Mouse (Mus musculus): ENCODE measurements around the gene Cacfd1. TPM values are rescaled to one million over a fixed set of nuclear protein-coding genes. Genes with fewer than 3 reads are reported as not detected.

Cacfd1 gene
- polyA plus RNA-seq, 1 experiment from 2014 or later, result 47.6 TPM

DNA sequence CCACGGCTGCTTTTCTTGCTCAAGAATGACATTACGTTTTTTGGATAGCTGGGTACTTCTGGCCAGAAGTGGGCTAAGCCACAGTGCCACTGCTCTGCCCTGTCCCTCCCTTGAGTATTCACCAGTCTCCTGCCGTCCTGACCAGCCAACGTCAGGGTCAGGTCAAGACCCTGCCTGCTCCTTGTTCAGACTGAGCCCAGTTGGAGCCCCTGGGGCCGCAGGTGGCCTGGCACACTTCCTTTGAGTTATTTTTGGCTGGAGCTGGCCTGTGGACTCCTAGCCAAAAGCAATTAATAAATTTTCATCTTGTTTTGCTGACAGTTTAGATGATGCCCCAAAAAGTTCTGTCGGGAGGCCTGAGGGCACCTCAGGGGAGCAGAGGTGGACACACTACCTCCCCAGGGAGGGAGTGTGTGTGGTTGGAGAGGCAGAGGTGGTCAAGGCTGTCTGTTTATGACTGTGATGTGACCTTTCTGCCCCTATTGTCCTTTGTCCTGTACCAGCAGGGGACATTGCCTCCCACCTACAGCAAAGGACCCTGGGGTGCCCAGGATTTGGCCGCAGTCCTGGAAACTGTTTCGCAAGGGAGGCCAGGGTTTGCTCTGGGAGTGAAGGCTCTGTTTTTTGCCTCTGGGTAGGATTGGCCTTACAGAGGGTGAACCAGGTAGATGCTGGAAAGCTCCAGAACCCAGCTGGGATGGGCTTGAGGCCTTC lies 32.6 kb downstream of the Cacfd1 start:
- DNase-seq (ENCODE audit: low read depth, low spot score) (peak; percentile 64), ATAC-seq (peak; percentile 9)
- TF ChIP-seq CTCF (IDR thresholded peaks at IDR 0.05), result no peak
- H3K27me3 ChIP-seq, result peaks cover 9% of the 10 kb centered on the region
- POLR2A ChIA-PET, result no interaction called here
- CTCF ChIA-PET, result interaction anchor here (1.0 to 3.7 kb wide), 7 partner anchors 24 to 395 kb away, joined by 3 to 21 read pairs (median 8); no protein-coding TSS in a partner anchor
- in situ Hi-C loops (cut with MboI; ENCODE audit: low pct_unique_long_range_greater_than_20kb), result loop anchor here (5.0 to 25.0 kb wide), 3 partner anchors 190 to 397 kb away; partner anchors contain the start of genes Brd3os and Vav2

- DNase-seq (ENCODE audit: low read depth, low spot score), result no peak
- in situ Hi-C loops (cut with MboI; ENCODE audit: low pct_unique_long_range_greater_than_20kb), result loop anchor here (5.0 to 25.0 kb wide), 3 partner anchors 189 to 399 kb away; partner anchors contain the start of genes Brd3os and Vav2
- peaks cover 11% of the 10 kb centered on the region for H3K27me3 ChIP-seq
- no peak for ATAC-seq
- ChIA-PET CTCF (interaction anchor here (0.7 to 3.7 kb wide), 11 partner anchors 10 to 193 kb away, joined by 3 to 21 read pairs (median 3); no protein-coding TSS in a partner anchor), POLR2A (no interaction called here)
- TF ChIP-seq CTCF (IDR thresholded peaks at IDR 0.05), result peak; percentile 78
These were observed 33.7 kb downstream of the Cacfd1 start for GRCm38 (mm10) chr2:27043461-27043860.

GRCm38 (mm10) chr2:27044166-27044565 lies 34.4 kb downstream of the Cacfd1 start:
- CTCF ChIA-PET, result interaction anchor here (0.7 to 3.7 kb wide), 10 partner anchors 9 to 192 kb away, joined by 3 to 21 read pairs (median 4); no protein-coding TSS in a partner anchor

GRCm38 (mm10) chr2:27044641-27045040 lies 34.9 kb downstream of the Cacfd1 start:
- CTCF ChIA-PET, result interaction anchor here (1.1 to 3.7 kb wide), 5 partner anchors 9 to 192 kb away, joined by 3 to 21 read pairs (median 3); no protein-coding TSS in a partner anchor
- POLR2A ChIA-PET, result no interaction called here
- in situ Hi-C loops (cut with MboI; ENCODE audit: low pct_unique_long_range_greater_than_20kb), result loop anchor here (5.0 to 25.0 kb wide), 3 partner anchors 188 to 400 kb away; partner anchors contain the start of genes Brd3os and Vav2
- peaks cover 11% of the 10 kb centered on the region for H3K27me3 ChIP-seq
- DNase-seq (ENCODE audit: low read depth, low spot score) (no peak), ATAC-seq (no peak)
- TF ChIP-seq CTCF (IDR thresholded peaks at IDR 0.05), result no peak

More at GRCm38 (mm10) chr2:27044166-27044565, 34.4 kb downstream of the Cacfd1 start:
- in situ Hi-C loops (cut with MboI; ENCODE audit: low pct_unique_long_range_greater_than_20kb), result loop anchor here (5.0 to 25.0 kb wide), 3 partner anchors 188 to 399 kb away; partner anchors contain the start of genes Brd3os and Vav2
- peaks cover 11% of the 10 kb centered on the region for H3K27me3 ChIP-seq
- DNase-seq (ENCODE audit: low read depth, low spot score), result no peak
- no peak for ATAC-seq
- POLR2A ChIA-PET, result no interaction called here
- TF ChIP-seq CTCF (IDR thresholded peaks at IDR 0.05), result no peak

GRCm38 (mm10) chr2:27045979-27046770 lies 36.4 kb downstream of the Cacfd1 start:
- ChIA-PET CTCF (no interaction called here), POLR2A (interaction anchor here (0.6 to 1.4 kb wide), 2 partner anchors 200 to 1192 kb away, joined by 3 to 4 read pairs; no protein-coding TSS in a partner anchor)
- in situ Hi-C loops (cut with MboI; ENCODE audit: low pct_unique_long_range_greater_than_20kb), result loop anchor here (10.0 to 25.0 kb wide), 2 partner anchors 391 to 401 kb away; partner anchors contain the start of genes Brd3os and Vav2
- ATAC-seq, result no peak
- no peak for TF ChIP-seq CTCF (IDR thresholded peaks at IDR 0.05)
- H3K27me3 ChIP-seq, result peaks cover 11% of the 10 kb centered on the region
- no peak for DNase-seq (ENCODE audit: low read depth, low spot score)

GRCm38 (mm10) chr2:27049408-27049807 lies 39.7 kb downstream of the Cacfd1 start:
- POLR2A ChIA-PET, result no interaction called here
- DNase-seq (ENCODE audit: low read depth, low spot score) (no peak), ATAC-seq (peak; percentile 62)
- in situ Hi-C loops (cut with MboI; ENCODE audit: low pct_unique_long_range_greater_than_20kb), result loop anchor here (10.0 to 25.0 kb wide), 2 partner anchors 388 to 405 kb away; partner anchors contain the start of genes Brd3os and Vav2
- TF ChIP-seq CTCF (IDR thresholded peaks at IDR 0.05), result no peak
- CTCF ChIA-PET, result interaction anchor here (0.8 kb wide), 1 partner anchor 33 kb away, joined by 3 read pairs; no protein-coding TSS in a partner anchor
- peaks cover 23% of the 10 kb centered on the region for H3K27me3 ChIP-seq

DNA sequence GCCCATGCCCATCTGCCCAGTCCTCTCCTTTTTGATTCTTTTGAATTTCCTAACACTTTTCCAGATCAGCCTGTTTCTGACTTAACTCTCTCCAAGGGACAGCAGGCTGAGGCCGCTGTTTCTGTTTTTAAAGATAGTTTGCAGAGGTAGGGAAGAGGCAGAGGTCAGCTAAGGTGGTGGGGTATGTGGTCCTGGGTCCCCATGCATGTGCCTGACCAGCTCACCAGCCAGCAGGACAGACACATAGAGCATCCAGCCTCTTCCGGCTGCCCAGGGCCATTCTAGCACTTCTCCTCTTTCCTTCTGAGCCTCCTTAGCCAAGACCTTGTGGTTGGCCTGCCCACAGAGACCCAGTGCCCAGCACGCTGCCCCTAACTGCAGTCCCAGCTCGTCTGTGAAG lies 48.5 kb downstream of the Cacfd1 start:
- TF ChIP-seq CTCF (IDR thresholded peaks at IDR 0.05), result no peak
- no peak for DNase-seq (ENCODE audit: low read depth, low spot score)
- peaks cover 19% of the 10 kb centered on the region for H3K27me3 ChIP-seq
- in situ Hi-C loops (cut with MboI; ENCODE audit: low pct_unique_long_range_greater_than_20kb), result no loop called here
- ChIA-PET CTCF (no interaction called here), POLR2A (no interaction called here)
- no peak for ATAC-seq

GRCm38 (mm10) chr2:27058751-27059150 lies 49.0 kb downstream of the Cacfd1 start:
- CTCF ChIA-PET, result no interaction called here
- no peak for ATAC-seq

DNA sequence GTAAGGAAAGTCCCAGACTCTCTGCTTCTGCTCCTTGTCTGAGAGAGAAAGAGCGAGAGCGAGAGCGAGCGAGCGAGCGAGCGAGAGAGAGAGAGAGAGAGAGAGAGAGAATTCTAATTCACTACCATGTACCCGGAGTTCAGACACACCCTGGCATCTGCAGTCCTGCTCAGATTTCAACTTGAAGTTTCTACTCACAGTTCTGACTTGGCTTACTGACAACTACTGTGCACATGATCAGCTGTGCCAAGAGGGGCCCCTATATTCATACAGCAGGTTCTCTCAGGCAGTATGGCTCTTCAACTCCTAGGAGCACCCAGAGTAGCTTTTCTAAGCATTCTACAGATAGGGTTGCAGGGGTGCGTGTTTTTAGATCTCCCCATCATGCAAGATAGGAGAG lies 49.5 kb downstream of the Cacfd1 start:
- ATAC-seq, result no peak
- CTCF ChIA-PET, result no interaction called here
- peaks cover 12% of the 10 kb centered on the region for H3K27me3 ChIP-seq
- DNase-seq (ENCODE audit: low read depth, low spot score), result no peak
- in situ Hi-C loops (cut with MboI; ENCODE audit: low pct_unique_long_range_greater_than_20kb), result no loop called here
- POLR2A ChIA-PET, result no interaction called here
- TF ChIP-seq CTCF (IDR thresholded peaks at IDR 0.05), result no peak

More at GRCm38 (mm10) chr2:27058751-27059150, 49.0 kb downstream of the Cacfd1 start:
- H3K27me3 ChIP-seq, result peaks cover 16% of the 10 kb centered on the region
- in situ Hi-C loops (cut with MboI; ENCODE audit: low pct_unique_long_range_greater_than_20kb), result no loop called here
- POLR2A ChIA-PET, result no interaction called here
- no peak for TF ChIP-seq CTCF (IDR thresholded peaks at IDR 0.05)
- DNase-seq (ENCODE audit: low read depth, low spot score), result no peak

GRCm38 (mm10) chr2:27067124-27067523 lies 57.4 kb downstream of the Cacfd1 start:
- CTCF ChIA-PET, result interaction anchor here (0.8 kb wide), 1 partner anchor 23 kb away, joined by 3 read pairs; no protein-coding TSS in a partner anchor
- no peak for TF ChIP-seq CTCF (IDR thresholded peaks at IDR 0.05)
- ATAC-seq (no peak), DNase-seq (ENCODE audit: low read depth, low spot score) (no peak)
- no peaks in the 10 kb centered on the region for H3K27me3 ChIP-seq
- in situ Hi-C loops (cut with MboI; ENCODE audit: low pct_unique_long_range_greater_than_20kb), result no loop called here
- POLR2A ChIA-PET, result no interaction called here

All from Patski (cell line).